Mouse (Mus musculus): ENCODE results near the gene Soat2. TPM values are rescaled to one million over a fixed set of nuclear protein-coding genes. Genes with fewer than 3 reads are reported as not detected.

The Soat2 gene
- total RNA-seq (2017), result 13.3 and 14.4 TPM in 2 replicates

GRCm38 (mm10) chr15:102150301-102151135 lies at the start of gene Soat2:
Gene Soat2 (plus strand): TSS chr15:102150526.
- ATAC-seq (ENCODE audit: extremely low read depth, insufficient number of reproducible peaks, low FRiP score, poor library complexity, severe bottlenecking), result peak; percentile 87

DNA sequence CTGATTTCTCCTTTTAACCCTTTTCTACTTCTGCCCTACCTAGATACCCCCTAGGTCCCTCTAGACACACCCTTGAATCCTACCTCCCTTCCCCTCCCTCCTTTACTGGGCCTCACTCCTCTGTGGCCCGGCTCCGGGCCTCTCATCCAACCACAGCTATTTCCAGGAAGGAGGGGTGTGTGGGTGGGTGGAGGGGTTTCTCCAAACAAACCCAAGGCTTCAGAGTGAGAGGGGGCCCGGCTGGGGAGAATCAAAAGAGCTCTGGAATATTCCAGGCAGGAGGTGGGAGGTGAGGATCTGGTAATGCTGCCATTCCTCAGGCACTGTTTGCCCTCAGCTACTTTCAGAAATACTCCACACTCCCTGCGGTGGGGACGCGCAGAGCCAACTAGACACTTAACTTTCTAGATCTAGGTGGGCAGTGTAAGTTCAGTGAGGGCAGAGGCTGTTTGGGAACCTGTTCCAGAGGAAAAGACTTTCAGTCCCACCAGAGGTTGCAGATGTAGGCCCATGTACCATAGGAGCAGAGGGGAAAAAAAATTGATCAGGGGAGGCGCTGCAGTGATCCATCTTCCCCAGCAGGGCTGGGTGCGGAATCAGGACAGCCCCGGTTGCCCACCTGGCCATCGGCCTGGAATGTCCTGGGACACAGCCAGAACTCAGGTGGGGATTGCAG lies 49.2 kb upstream of the Soat2 start:
- no peak for ATAC-seq (ENCODE audit: extremely low read depth, insufficient number of reproducible peaks, low FRiP score, poor library complexity, severe bottlenecking)

- no peak for ATAC-seq (ENCODE audit: extremely low read depth, insufficient number of reproducible peaks, low FRiP score, poor library complexity, severe bottlenecking)
These were observed 48.4 kb upstream of the Soat2 start for GRCm38 (mm10) chr15:102101672-102102541.

DNA sequence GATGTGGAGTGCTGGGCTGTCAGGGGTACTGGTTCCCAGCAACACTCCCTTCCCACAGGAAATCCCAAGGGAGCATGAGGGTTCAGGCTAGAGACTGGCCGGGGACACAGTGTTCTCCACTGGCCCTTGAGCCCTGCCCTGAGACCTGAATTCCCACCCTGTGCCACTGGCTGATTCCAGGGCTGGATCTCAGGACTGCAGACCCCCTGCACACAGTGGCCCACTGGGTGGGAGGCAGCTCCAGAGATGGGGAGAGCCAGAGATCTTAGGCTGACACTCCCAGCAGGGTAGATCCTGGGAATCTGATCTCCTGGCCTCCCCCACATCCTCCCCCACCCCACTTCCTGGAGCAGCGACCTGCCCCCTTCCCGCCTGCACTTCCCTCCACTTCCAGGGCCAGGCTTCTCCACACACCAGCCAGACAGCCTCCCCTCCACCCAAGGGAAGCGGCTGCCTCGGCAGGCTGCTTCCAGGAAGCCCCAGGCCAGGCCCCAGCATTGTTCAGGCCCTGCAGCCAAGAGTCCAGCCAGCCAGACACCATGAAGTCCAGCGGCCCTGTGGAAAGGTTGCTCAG lies 47.7 kb upstream of the Soat2 start:
- ATAC-seq (ENCODE audit: extremely low read depth, insufficient number of reproducible peaks, low FRiP score, poor library complexity, severe bottlenecking), result no peak

GRCm38 (mm10) chr15:102103371-102103946 lies 46.9 kb upstream of the Soat2 start:
- no peak for ATAC-seq (ENCODE audit: extremely low read depth, insufficient number of reproducible peaks, low FRiP score, poor library complexity, severe bottlenecking)

DNA sequence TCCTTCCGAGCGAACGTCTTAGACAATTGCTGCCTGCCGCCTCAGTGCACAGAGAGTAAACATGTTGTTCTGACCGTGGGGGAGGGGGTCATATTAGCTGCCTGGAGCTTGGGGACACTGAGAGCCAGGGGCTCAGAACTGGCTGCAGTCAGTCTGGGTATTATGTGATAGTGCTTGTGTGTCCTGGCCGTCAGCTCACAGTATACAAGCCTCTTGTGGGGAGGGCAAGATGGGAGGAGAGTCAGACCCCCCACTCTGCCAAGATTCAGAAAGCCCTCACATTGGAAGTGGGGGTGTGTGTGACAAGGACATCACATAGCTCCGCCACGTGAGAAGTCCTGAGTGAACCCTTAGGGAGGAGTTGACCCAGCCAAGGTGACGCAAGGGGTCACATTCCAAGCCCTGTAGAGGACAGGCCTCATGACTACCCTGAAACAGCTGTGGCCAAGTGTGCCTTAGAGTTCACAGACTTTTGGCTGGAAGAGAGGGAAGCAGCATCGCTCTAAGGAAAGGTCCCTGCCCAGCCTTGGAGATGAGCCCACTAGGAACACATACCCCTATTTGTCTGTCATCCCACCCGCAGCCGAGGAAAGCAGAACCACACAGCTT lies 46.3 kb upstream of the Soat2 start:
- ATAC-seq (ENCODE audit: extremely low read depth, insufficient number of reproducible peaks, low FRiP score, poor library complexity, severe bottlenecking), result no peak

GRCm38 (mm10) chr15:102105360-102105759 lies 45.0 kb upstream of the Soat2 start:
- no peak for ATAC-seq (ENCODE audit: extremely low read depth, insufficient number of reproducible peaks, low FRiP score, poor library complexity, severe bottlenecking)

GRCm38 (mm10) chr15:102105764-102106730 lies 44.3 kb upstream of the Soat2 start:
- ATAC-seq (ENCODE audit: extremely low read depth, insufficient number of reproducible peaks, low FRiP score, poor library complexity, severe bottlenecking), result no peak

- ATAC-seq (ENCODE audit: extremely low read depth, insufficient number of reproducible peaks, low FRiP score, poor library complexity, severe bottlenecking), result no peak
These were observed 43.4 kb upstream of the Soat2 start for GRCm38 (mm10) chr15:102106754-102107456.

GRCm38 (mm10) chr15:102107689-102108573 lies 42.4 kb upstream of the Soat2 start:
- peak; percentile 43; the same call in 1 of the 2 replicates for ATAC-seq (ENCODE audit: extremely low read depth, insufficient number of reproducible peaks, low FRiP score, poor library complexity, severe bottlenecking)

DNA sequence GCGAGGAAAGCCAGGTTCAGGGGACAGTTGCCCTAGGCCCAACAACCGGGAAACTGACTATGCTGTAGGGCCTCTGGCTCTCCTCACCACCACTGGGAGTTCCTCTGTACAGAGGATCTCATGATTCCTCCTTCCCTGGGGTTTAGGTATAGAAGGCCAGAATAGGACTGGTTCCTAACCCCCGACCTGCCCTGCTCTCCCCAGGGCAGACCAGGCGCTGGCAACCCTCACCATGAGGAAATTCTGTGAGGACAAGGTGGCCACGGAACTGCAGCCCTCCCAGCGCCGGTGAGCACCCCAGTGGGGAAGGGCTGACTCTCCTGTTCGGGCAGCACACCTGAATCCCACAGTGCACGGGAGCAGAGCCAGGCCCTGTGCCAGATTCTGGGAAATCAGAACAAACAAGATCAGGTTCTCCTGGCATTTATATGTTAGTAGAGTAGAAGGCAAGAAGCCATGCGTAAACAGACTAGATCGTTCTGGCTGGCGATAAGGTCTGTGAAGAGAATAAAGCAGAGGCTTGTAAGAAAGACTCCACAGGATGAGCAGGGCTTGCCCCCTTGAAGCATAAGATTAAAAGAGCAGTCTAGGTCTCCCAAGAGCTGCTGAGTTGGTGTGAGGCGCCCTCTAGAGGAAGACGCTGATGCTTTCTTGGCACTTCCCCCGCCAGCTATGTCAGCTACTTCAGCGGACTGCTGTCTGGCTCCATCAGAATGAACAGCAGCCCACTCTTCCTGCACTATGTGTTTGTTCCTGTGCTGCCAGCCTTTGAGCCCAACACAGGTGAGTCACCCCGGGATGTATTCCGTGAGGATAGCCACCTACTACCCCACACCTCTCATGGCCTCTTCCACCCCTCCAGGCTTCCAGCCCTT lies 41.4 kb upstream of the Soat2 start:
- ATAC-seq (ENCODE audit: extremely low read depth, insufficient number of reproducible peaks, low FRiP score, poor library complexity, severe bottlenecking), result peak; percentile 44; the same call in 1 of the 2 replicates

GRCm38 (mm10) chr15:102110271-102110670 lies 40.1 kb upstream of the Soat2 start:
- ATAC-seq (ENCODE audit: extremely low read depth, insufficient number of reproducible peaks, low FRiP score, poor library complexity, severe bottlenecking), result no peak

DNA sequence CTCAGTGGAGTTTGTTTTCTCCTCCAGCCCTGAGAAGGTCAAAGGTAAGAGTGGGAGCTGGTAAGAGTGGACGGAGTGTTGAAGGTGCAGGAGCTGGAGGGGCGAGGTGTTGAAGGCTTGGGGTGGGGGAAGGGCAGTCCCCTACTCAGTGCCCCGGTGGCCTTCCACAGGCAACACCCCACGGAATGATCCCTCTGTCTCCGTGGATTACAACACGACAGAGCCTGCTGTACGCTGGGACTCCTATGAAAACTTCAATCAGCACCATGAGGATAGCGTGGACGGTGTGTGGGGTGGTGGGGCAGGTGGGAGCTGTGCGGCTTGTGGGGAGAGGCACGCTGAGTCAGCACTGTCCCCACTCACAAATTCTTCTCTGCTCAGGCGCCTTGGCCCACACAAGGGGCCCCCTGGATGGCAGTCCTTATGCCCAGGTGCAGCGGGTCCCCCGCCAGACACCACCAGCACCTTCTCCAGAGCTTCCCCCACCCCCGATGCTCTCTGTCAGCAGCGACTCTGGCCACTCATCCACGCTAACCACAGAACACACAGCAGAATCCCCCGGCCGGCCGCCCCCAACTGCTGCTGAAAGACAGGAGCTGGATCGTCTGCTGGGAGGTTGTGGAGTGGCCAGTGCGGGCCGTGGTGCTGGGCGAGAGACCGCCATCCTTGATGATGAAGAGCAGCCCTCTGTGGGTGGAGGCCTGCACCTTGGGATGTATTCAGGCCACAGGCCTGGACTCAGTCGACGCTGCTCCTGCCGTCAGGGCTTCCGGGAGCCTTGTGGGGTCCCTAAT lies 39.4 kb upstream of the Soat2 start:
- ATAC-seq (ENCODE audit: extremely low read depth, insufficient number of reproducible peaks, low FRiP score, poor library complexity, severe bottlenecking), result no peak

GRCm38 (mm10) chr15:102111495-102111829 lies 38.9 kb upstream of the Soat2 start:
- ATAC-seq (ENCODE audit: extremely low read depth, insufficient number of reproducible peaks, low FRiP score, poor library complexity, severe bottlenecking), result no peak

Measured in neutrophil, adult 5-6 weeks (primary cell).